Mouse (Mus musculus) testis, postnatal 10 days (tissue): ENCODE measurements around the gene Rpl23.

Source experiments
- DNase-seq: peaks from one replicate; pipeline ENCODE4 v3.0.0; 2021; ENCODE audit warnings: low spot score

Gene Rpl23

DNA sequence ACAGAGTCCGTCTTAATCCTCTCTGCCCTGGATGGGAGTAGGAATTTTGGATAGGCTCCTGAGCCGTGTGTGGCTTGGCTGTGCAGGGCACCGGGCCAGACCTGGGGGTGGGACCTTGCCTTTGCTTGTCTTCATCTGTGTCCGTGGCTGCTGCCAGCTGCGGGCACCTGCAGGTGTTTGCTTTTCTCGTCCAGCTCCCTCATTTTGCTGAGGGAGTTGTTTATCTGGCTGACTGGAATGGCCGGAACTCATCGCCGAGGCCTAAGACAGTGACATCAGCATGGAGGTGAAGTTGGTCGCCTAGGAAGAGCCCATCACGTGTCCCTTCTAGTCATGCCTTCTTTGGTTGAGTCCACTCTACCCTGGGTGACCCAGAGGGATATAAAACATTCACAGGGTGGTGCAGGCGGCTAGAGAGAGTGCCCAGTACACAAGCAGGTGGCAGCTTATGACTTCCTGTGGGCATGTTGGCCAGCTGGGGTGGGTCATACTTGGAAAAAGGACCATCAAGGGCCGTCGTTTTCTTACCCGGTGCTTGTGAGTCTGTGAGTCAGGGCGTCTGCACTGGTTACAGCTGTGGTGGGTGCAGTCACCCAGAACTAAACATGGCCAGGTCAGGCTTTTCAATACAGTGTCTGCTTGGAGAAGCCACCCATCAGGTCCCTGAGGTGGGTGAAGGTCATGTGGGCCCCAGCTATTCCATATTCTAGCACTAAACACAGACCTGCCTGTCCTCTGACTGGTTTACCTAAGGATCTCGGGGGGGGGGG is 31.7 kb upstream of the Rpl23 start:
- DNase-seq: no peak

GRCm38 (mm10) chr11:97813085-97813484 is 30.8 kb upstream of the Rpl23 start:
- DNase-seq: no peak

DNA sequence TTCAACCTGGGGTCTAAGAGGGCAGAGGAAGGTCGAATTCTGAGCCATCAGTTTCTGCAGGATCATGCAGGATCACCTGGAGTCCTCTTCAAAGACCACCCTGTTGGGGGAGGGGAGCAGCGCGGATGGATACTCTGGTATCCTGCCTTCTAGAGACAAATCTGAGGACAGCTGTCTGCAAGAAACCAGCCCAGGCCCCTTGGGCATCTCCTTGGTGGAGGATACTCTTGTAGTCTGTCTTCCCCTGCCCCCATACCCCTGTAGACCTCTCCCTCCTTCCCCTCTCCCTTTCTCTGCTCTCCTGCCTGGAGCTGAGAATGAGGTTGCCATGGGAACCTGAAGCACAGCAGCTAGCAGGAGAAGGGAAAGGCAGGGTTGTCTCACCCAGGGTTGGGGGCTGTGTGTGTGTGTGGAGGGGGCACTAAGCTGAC is 30.3 kb upstream of the Rpl23 start:
- peak; percentile 49 for DNase-seq

DNA sequence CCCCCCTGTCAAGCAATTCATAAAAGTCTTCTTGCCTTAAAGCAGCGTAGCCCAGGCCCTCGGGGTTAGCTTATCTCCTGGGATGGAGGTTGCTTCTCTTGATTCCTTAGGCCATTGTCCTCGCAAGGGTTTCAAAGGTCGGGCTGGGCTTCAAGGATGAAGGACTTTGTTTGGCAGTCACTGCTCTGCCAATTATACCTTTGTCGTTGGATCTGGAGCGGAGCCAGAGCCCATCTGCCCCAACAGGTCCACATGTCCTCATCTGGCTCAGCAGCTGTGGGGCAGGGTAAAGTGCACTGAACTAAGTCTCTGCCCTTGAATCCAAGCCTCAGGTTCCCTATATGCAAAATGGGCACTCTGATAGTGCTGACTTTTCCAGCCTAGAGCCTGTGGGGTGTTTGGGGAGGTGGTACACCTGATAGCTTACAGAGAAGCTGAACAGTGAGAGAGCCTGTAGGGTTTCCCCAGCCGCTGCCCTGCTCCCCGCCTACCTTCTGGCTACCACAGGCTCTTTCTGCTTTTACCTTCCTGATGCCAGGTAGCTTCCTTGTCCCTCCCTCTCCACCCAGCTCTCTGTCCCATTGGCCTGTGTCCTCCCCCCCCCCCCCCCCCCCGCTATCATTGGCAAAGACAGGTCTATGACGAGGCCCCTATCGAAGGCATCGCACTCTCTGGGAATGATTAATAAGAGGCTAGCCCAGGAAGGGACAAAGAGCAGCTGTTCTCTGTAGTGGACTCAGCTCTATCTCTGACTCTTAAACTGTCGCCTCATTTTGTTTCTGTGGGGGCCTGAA is 29.5 kb upstream of the Rpl23 start:
- DNase-seq: no peak

DNA sequence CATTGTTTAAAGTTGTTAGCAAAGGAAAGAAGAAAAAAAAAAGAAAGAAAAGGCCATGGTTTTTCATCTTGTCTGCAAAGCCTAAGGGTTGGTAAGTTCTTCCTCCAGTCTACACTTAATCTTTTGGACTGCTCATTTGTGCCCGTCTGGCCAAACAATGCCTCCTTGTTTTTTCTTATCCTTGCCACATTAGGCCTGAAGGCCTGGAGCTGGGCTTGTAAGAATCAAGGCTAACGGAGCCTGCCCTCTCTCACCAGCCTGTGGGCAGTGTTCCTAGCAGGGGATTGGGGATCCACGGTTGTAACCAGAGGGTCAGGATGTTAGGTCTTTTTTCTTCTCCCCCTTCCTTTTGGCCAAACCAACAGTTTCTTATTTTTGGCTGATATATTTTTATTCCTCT is 28.7 kb upstream of the Rpl23 start:
- DNase-seq: no peak

DNA sequence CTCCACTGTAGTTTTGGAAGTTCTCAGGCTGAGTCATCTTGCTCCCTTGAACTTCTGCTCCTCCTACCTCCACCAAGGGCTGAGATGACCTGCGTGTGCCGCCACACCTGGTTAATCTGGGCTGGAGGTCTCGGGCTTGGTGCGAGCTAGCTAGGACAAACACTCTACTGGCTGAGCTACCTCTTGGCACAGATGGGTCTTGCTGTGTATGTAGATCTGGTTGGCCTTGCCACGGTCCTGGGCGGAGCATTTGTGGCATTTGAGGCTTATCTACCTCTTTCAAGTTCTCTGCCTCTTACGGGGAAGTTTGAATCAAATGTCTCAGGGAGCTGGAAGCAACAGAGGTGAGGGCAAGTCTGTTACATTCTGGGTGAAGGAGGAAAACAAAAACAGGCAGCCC is 28.1 kb upstream of the Rpl23 start:
- DNase-seq: peak; percentile 47

GRCm38 (mm10) chr11:97809235-97810121 is 27.2 kb upstream of the Rpl23 start:
- no peak for DNase-seq

GRCm38 (mm10) chr11:97808621-97809234 is 26.5 kb upstream of the Rpl23 start:
- no peak for DNase-seq

DNA sequence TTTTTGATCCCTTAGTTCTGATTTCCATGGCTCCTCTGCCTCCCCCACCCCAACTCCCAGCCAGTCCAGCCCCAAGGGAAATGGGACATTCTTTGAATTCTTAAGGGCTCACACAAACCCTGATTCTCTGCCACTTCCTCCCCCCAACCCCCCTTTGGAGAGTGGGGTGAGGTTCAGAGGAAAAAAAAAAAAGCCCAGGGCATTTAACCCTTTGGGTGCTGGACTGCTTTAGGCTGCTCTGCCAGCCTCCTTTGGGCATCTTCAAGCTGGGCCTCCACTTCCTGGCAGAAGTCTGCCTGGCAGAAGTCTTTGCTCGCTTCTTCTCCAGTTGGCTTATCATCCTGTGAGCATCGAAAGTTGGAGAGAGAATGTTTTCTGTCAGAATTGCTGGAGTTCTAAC is 25.9 kb upstream of the Rpl23 start:
- DNase-seq: no peak

DNA sequence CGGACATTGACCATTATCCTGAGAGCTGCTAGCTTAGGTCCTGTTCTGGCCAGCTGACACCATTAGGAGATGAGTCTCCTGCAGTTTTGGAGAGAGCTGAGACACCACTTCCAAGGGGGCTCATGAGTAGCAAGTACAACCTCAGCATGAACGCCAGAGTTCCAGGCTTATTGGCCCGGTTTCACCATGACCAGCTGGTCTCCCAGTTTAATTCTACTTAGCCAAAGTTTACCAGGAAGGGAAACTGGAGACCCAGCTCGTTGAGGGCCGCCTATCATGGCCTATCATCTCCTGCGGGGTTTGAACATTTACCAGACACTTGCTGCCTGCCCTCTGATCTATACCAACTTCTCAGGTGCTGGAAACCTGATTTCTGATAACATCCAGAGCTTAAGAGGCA is 25.4 kb upstream of the Rpl23 start:
- DNase-seq: no peak

DNA sequence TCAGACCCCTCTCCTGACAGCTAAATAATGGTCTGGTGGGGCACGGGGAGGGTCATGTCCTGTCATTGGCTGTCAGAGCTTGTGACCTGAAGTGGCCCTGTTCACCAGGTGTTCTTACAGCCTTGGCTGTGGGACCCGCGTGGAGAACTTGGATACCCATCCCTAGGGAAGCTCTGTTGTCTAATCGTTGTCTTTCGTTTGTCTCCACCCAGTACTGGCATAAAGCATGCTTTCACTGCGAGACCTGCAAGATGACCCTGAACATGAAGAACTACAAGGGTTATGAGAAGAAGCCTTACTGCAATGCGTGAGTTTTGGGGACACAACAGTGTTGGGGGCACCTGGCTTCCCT is 24.4 kb upstream of the Rpl23 start:
- no peak for DNase-seq

DNA sequence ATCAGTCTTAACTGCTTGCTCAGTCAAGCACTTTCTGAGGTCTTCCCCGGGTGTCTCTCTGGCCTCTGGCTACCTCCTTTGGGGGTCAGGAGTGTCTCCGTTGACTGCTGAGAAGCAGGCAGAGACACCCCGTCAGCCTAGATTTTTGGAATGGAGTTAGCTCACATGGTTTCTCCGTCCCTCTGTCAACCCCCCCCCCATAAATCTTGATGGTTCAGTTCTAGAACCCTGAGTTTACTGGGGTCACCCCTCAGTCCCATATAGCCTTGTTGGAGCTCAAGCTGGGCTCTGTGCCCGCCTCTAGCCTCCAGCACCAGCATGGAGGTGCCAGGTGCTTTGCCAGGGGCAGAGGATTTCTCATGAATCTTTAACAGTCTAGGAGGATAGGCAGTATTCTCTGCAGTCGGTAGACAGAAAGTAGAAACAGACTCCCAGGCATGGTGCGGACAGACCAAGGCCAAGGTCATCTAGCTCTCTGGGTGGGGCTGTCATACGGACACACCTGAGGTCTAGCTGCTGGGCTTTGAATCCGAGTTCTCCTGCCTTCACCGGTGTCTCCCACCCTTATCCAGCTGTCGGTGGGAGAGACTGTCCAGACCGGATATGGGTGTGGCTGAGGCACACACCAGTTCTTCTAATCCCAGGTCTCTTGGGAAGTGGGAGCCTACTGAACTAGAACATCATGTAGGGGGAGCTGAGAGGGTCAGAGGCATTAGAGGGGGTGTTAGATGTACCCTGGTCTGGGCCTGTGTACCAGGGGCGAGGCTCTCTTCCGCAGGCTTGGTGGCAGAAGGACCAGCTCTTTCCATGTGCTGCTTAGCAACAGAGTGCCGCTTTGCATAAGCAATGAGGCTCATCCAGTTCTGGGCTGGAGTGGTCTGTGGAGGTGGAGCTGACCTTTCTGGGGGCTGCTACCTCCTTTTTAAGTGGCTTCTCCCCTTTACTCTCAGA is 23.7 kb upstream of the Rpl23 start:
- no peak for DNase-seq

DNA sequence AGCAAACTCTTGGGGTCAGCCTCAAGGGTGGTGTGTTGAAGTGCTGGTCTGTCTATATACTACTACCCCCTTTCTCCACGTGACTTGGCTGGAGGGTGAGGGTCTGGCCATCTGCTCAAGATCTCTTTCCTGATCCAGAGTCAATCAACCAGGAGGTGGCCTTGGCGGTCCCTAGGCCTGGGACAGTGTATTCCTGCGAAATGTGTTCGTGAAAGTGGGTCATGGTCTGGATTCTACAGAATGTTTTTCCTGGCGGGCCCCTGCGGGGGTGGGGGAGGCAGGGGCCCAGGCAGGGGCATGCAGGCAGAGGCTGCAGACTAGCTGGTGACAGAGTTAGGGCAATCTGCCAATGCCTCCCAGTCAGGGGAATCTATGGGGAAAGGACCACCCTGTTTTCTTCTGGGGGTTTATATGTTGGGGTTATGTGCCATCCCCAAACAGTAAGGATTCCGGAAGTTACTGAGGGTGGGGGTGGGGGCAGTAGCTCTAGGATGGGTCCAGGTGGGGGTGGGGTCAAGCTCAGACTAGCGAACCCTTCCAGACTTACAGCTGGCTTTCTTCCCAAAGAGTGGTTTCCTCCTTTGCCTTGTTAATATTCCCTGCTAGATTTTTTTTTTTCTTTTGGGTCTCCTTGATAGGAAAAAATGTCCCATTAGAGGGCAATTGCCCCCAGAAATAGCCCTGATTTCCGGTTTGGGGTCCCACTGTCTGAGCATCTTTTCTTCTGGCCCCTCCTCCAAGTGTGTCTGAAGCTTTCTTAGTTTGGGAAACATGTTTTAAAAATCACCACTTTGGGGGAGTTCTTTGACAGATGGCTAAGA is 22.8 kb upstream of the Rpl23 start:
- DNase-seq: no peak

GRCm38 (mm10) chr11:97803847-97804246 is 21.6 kb upstream of the Rpl23 start:
- DNase-seq: no peak

GRCm38 (mm10) chr11:97802495-97802894 is 20.3 kb upstream of the Rpl23 start:
- DNase-seq: no peak

DNA sequence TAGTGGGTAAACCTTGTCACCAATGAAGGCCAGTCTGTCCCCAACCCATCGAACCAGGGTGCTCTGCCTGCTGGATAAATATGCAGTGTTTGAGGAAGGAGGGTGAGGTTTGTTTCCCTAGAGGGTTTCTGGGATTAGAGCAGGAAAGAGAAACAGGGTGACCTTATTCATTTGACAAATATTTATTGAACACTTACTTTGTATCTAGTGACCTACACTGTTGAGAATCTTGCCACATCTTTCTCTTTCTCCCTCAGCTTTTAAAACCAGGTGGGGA is 19.9 kb upstream of the Rpl23 start:
- no peak for DNase-seq

DNA sequence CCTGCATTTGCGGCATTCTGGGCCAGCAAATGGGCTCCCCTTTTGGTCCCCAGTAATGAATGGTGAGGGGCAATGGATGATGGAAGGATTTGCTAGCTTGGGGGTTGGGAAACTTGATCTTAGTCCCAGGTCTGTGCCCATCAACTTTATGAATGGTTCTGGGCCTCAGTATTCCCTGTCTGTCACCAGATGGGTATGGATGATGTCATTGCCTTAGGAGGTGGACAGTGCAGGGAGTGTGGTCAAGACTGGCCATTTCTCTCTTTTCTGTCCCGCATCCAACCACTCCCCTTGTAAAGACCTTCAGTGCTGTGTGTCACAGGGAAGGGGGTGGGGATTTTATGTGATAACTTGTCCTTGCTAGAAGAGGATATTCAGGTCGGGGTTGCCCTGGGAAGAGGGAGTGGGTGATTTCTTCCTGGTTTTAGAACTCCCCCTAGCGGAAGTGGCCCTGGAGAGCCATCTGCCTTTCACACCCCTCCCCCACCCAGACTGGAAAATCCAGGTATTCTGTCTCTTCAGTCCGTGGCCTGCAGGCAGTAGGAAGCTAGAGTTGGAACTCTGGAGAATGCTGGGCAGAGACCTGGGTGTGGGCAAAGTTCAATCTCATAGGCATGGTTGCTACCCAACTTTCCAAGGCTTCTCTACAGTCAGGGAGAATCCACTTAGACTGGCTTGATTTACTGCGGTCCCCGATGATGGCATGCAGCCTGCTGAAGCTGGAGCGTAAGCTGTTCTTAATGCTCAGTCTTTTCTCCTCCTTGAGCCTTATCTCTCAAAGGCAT is 19.4 kb upstream of the Rpl23 start:
- peak; percentile 72 for DNase-seq

GRCm38 (mm10) chr11:97800691-97801408 is 18.6 kb upstream of the Rpl23 start:
- peak; percentile 80 for DNase-seq
